Mouse (Mus musculus) right cerebral cortex, postnatal 36 days (tissue): ENCODE results near the gene Nxn.

Experiments used
- DNase-seq, 2 experiments: peaks; one replicate each; pipeline ENCODE4 v3.0.0; 2022; ENCODE audit warnings: low spot score in 2 of 2, mixed read lengths in 1 of 2

Nxn gene

DNA sequence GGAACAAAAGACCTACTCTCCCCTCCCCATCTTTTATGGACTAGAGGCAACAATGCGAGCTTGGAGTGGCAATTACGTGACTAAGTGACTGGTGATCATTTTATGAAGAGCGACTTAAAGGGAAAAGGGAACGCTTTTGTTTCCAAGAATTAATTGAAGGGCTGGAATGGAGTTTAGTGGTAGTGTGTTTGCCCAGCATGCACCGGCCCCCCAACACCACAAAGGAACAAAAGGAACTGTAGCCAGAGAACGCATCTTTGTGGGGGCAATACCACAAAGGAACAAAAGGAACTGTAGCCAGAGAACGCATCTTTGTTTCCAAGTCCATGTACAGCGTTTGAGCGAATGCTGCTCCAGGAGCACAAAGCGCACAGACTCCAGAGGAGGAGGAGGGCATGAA, 64.0 kb downstream of the Nxn start:
- no peak for DNase-seq

DNA sequence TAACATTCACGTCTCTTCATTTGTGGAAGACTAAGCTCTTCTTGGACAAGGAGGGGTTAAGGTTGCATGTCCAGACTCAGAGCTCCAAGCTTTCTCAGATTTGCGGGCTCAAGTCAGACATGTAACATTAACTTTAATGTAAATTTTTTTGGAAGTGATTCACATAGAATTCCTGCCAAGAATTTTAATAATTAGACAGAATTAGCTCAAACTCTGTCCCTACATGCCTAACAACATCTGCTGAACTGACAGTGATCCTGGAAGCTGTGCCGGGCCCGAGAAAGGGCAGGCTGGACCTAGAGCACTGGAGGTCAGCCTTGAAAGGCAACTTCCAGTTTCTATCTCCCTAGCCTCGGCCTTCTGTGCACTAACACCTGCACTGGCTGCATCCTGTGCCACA, 66.7 kb downstream of the Nxn start:
- DNase-seq, result no peak

DNA sequence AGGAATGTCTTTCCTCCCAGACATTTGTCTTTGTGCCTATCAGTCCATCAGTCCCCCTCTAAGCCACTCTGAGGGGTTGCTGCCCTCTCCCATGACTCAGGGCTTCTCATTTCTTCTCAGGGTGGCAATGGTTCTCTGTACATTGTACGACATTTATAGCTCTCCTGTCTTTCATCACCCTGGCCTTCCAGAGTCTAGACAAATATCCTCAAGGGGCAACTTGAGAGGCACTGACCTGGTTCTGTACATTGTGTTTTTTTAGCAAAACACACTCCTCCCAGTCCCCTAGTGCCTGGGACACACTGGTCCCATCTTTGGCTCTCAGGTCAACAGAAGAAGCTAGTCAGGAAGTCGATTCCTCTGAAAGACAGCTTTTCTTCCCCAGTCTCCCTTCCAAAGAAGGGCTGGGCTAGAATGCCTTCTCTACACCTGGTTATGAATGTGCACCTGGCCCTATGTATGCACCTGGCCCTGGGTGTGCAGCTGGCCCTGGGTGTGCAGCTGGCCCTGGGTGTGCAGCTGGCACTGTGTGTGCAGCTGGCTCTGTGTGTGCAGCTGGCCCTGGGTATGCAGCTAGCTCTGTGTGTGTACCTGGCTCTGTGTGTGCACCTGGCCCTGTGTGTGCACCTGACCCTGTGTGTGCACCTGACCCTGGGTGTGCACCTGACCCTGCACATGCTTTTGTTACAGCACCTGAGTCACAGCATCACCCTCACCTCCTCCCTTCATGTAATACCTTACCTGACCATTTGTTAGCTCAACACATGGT, 70.2 kb downstream of the Nxn start:
- no peak for DNase-seq

DNA sequence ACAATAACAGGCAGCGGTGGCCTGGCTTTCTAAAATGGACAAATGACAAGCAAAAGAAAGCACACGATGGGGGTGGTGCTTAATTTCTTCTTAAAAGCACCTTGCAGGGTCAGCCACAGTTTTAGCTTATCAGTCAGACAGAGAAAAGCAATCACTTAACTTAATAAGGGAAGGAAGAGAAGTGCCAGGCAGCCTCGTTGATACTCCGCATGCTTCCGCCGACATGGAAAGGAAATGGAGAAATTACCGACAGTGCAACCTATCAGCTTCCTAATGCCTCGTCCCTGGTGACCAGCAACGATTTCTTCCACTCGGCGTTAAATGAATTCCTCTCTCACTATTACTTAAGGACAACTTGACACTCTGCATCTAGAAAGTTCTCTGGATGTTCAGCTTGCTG, 70.9 kb downstream of the Nxn start:
- no peak for DNase-seq

DNA sequence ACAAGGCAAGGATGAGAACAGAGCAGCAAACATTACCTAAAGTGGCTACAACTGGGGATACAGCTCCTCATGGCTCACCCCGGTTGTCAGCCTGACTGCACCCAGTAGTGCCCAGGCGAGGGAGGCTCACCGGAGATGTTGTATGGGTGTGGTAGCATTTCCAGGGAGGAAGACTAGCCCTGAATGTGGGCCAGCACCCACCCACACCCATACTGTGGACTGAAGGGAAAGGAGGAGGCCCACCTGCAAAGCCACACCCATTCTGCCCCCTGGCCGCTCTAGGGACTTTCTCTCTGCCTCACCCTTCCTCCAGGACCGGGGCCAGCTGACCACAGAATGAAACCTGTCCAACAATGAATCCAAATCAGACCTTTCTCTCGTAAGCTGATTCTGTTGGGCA, 72.3 kb downstream of the Nxn start:
- no peak for DNase-seq

DNA sequence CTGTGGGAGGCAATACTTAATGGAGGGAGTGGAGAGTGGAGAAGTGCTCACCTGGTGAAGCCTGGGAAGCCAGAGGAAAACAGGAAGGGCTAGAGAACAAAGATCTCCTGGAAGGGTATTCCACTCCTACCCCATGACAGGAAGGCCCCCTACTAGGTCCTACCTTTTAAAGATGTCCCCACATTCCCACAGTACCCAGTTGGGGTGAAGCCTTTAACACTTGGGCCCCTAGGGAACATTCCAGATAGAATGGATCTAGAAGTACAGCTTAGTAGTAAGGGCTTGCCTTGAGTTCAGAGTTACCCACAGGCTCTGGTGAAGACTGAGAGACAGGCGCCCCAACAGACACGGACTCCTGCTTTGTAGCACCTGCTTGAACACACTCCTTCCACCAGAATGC, 72.9 kb downstream of the Nxn start:
- DNase-seq, result no peak

DNA sequence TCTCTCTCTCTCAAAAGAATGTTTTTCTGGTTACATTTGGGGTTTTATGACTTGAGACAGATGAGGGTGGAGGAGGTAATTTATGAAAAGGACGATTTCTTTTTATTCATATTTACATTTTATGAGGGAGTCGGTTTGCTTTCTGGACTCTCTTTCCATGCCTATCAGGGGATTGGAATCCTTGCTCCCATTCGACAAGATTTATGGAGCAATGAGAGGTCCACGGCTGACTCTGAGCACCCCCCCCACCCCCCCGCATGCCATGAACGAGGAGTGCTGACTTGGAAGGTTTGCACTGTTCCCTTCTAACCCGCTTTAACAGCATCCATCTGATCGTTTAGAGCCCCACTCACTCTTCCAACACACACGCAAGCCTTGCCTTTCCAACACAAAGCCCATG, 74.1 kb downstream of the Nxn start:
- no peak for DNase-seq

DNA sequence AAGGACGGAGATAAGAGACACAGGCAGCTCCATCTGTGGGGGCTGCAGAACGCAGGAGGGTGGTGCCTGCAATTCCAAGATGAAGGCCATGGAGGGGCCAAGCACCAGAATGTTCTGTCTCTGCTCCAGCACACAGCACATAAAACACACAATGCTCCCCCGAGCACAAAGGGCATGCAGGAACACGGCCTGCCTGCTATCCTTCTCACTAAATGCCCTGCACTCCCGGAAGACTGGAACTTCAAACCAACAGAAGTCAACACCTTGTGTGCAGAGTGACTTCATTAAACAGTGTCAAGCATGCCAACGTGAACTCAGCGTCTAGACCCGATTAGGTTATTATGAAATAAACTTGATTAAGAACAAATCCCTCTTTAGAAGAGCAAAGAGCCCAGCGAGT, 74.7 kb downstream of the Nxn start:
- no peak for DNase-seq

DNA sequence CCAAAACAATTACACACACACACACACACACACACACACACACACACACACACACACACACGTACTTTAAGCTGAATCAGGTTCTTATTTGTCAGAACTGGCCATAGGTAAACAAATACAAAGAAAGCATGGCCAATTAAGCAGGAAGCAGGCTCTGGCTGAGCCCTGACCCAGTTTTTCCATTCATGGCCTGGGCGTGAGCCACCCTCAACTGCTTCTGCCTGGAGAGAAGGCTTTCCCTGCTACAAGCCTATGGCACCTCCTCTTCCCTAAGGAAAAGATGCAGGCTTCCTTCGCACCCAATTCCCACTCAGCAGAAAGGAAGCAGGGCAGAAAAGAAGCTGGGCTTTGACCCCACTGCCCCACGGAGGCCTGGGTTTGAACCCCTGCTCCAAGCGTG, 76.0 kb downstream of the Nxn start:
- DNase-seq, result no peak

DNA sequence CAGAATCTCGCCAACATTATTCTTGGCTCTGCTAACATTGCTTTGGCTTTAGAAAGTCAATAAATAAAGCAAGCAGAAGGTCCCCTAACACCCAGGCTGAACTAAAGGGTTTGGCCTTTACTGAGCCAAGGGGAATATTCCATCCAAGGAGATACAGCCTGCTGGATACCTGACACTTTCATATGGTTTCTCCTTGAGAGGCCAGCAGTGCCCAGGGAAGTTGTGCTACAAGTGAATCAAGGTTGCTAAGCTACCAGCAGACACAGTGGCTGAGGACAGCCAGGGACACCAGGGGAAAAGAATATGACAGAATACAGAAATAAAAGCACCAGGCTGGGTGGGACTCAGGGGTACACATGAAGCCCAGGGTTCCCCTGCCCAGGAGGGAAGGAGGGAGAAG, 76.9 kb downstream of the Nxn start:
- no peak for DNase-seq

DNA sequence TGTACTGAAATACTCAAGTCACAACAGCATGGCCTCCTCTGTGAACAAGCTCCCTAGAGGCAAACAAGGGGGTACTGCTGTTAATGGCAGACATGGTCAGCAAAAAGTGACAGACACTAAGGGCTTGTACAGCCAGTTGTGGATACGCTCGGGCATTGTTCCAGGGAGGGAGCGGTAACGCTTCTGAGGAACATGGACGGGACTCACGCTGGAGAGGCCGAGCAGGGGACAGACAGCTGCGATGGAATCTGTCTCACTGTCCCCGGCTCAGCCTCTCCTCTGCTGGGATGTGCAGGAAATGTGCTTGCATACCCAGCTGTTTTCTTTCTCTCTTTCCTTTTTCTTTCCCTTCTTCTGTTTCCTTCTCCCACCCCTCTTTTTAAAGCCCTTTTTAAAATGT, 78.5 kb downstream of the Nxn start:
- no peak for DNase-seq

DNA sequence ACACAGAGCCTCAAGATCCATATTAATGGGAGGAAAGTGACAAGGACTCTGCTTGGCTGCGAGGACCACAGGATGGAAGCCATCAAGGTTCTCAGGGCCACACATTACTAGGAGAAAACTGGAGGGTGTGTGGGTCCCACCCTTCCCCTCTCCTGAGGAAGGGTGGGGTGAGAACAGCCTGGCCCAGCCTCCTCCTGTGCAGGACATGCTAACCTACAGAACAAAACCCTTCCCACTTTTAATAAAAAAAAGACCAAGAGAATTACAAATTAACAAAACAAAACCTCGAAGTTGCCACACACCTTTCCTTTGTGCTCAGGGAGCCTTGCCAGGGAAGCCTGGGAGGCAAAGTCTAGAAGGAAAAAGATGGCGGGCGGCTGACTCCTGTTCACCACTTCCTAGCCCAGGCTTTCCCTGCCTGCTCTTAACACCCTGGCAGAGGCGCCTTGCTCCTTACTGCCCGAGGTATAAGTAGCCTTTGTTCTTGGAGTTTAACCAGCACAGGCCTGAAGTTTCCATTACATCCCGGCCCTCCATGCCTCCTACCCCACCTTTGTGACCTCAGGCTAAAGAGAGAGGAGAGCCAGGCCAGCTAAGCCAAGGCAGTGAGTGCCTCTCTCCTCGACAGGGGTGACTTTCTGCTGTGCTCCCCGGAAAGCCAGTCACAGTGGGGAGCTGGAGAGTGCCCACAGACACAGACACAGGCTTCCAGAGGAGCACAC, 79.1 kb downstream of the Nxn start:
- DNase-seq, result no peak

DNA sequence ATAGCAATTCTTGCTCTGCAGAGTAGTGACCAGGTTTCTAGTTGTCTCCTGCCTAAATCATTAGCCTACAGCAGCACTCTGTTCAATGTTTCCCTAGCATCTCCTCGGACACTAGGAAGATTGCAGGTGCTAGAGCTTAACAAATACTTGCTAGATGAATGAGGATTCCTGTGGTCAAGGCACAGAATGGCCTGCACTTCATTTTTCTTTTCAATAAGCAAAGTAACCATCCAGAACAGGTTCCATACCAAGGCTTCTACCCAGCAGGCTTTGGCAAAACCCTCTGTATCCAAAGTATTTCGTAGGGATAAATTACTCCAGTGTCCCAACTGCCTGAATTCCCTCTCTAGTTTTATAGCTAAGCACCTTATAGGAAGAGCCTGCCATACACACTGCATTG, 81.0 kb downstream of the Nxn start:
- no peak for DNase-seq

DNA sequence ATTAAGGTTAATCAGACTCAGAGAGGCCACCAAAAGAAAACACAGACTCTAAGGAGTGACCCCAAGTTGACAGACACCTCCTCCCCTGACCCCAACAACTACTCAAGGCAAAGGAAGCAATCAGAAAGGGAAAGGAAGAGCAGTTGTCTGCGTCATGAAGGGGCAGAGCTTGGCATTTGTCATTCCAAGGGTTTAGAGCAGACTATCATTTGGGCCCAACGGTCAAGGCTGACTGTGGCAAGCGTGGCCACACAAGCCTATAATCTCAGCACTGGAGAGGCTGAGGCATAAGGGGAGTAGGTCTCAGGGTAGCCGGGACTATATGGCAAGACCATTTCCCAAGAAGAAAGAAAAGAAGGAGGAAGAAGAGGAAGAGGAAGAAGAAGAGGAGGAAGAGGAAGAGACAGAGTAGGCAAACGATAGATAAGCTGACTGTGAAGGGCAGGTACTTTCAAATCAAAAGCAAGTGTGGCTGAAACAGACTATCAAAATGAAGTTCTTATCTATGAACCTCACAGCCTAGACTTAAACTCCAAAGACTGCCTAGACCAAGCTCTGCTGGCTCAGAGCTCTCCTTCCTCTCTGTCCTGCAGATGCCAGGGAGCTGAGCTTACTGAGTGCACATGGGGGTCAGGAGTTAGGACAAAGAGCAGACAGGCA, 83.0 kb downstream of the Nxn start:
- DNase-seq, result no peak

DNA sequence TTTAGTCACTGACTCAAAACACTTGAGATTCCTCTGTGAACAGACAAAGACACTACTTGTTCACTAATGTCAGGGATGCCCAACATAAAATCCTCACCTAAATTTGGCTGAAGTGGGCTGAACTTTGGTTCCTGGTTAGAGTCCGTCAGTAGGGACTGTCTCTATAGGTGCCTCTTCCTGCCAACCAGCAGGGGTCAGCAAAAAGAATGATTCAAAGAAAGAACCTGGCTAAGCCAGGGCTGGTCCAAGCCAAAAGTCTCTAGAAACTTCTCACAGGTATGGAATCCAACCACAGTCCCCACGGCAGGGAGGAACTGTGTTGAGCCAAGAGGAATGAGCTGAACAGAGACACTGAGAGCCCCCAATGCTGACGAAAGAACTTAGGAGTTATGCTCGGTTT, 84.2 kb downstream of the Nxn start:
- DNase-seq, result no peak

DNA sequence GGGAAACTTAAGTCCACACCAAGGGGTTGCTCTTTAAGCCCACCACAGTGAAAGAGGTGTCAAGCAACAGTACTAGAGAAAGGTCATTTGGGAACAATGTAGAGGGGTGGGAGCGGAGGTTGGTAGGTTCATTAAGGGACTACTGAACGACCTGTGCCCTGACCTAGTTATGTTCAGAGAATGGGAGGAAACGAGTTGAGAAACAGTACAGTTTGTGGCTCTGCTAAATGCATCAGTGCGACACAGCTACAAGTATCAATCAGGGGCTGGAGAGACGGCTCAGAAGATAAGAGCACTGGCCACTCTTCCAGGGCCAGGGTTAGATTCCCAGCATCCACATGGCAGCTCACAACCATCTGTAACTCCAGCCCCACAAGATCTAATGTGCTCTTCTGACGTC, 84.8 kb downstream of the Nxn start:
- no peak for DNase-seq

DNA sequence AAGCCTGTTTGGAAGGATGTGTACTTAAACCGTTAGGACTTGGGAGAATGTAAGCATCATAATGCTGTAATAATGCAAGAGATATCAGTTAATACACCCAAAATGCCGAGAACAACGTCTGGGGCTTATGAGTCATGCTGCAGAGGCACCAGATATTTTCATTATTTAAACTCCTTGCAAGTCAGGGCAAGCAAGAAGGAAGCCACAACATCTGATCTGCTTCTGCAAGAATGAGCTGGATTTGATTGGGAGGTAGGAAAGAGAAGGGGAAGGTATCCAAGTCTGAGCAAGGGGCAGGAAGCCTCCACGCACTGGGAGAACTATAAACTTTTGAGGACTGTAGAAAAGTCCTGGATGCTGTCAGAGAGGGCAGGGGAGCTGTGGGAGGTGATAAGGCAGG, 86.1 kb downstream of the Nxn start:
- no peak for DNase-seq

DNA sequence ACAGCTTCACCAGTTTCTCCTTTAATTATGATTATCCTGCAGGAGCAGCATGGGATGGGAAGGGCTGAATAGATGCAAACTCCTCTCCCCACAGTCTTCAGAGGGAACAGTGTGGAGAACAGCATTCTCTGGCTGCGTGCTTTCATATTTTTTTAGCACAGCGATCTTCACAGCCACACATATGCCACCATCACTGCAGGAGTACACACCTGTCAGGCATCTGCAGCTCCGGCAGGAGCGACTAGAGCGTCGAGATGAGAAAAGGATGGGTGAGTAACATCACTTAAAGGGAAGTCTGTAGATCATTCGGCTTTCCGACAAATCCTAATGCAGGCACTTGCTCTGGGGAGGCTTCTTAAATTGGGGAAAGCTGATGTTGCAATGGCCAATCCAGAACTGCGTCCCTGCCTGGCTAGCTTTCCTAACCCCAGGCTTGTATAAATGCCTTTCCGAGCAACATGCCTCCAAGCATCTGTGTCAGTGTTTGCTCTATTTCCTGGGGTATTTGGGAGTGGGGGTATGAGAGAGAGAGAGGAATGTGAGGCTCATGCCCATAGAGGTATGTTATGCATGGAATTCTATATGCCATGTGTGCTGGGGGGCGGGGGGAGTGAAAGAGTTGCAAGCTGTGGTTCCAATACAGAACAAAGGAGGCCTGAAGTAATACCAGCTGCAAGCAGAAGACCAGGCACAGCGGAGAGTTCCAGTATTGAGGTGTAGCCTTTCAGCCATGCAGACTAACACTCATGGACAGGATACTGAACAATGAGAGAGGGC, 87.5 kb downstream of the Nxn start:
- DNase-seq, result no peak

DNA sequence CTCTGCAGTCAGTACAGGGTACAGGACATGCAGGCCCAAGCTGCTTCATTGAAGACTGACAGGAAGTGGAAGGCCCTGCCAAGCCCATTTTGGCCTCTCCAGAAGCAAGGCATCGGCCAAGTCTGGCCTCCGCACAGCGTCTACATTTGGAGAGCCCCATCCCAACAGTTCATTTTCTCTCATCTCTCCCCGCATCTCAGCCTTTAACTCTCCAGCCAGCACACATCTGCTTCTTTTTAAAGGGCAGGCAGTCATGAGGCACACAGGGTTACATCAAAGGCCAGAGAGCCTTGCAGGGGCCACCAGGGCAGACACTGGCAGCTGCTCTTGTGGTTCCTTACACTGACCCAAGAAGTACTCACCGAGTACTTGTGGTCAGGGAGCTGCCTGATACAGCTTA, 89.1 kb downstream of the Nxn start:
- no peak for DNase-seq

DNA sequence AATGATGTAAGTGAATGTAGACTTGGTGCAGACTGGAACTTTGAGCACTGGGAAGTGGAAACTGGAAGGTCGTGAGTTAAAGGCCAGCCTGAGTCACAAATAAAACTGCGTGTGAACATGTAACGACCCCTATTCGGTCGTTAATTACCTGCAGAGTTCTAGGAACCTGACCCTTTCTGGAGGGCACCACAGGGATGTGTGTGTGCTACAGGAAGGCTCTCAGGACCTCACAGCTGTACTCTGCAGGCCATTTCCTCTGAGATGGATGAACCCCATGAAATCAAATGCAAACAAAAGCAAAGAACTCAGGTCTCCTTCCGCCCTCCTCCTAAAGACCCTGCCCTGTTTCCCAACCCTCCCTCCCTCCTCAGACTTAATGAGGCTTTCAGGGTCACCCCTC, 89.9 kb downstream of the Nxn start:
- no peak for DNase-seq

DNA sequence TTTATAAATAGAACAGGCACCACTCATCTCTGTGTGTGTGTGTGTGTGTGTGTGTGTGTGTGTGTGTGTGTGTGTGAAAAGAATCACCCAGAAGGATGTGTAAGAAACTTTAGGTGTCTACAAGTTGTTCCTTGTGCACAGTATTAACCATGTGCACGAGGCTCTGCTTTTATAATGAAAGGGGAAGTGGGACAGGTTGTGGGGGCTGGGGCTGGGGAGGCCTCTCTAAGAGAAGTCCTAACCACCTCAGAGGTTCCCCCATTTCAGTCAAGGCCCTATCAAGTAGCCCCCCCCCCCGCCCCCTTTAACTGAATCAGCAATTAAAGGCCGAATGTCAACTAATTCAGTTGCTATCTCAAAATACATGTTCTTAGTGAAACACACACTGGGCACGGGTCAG, 92.2 kb downstream of the Nxn start:
- DNase-seq, result no peak

DNA sequence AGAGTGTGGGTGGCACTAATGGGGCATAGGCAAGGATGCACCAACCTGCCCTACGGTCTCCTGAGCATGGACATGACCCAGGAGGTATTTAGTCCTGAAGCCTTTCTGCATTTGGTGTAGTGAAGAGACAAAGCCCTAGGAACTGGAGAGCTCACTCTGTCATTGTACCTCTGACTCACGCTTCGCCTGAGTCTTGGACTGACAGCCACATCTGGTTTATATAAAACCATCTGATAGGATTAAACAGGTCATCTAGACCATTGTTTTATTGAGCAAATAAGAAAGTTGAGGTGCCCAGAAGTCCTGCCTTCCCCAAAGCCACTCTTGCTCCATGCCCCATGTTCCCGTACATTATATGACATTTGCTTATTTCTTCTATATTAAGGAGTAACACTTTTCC, 93.4 kb downstream of the Nxn start:
- no peak for DNase-seq
